Mouse (Mus musculus): Measurements from ENCODE around the gene Cacna2d2.

DNA sequence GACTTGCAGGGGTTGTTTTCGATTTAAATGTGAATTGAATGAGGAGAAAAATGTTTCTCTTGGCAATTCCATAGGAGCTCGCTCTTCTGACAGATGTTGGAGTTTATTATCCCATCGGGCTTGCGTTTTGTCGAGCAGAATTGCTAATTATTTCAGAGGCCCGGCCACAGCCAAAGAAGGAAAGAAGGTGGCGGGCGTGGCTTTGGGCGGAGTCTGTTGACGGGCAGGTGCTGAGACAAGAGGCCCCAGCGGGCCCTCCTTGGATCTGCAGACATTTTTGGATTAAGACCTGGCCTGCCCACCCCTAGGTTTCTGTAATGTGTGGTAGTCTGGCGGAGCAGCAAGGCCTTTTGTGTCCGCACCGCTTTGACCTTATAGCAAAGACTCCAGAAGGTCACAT, 80.2 kb downstream of the Cacna2d2 start:
- no peak for TF ChIP-seq EP300 (optimal IDR thresholded peaks at IDR 0.05)
- no peak for TF ChIP-seq CTCF (IDR thresholded peaks at IDR 0.05; ENCODE audit: low read depth)

All from stomach, postnatal 0 days (tissue).